Mouse (Mus musculus) G1E (cell line): ENCODE results near the gene 1700029P11Rik.

Experiments
- CTCF ChIP-seq: IDR thresholded peaks from 2 replicates; pipeline ENCODE4 v1.5.1; 2012; ENCODE audit warnings: low read depth, low read length, inconsistent platforms, mixed read lengths
- GATA1 ChIP-seq: IDR thresholded peaks from 2 replicates; pipeline ENCODE4 v1.6.1; 2012; ENCODE audit warnings: borderline replicate concordance, low read length, inconsistent platforms, mixed read lengths
- GATA2 ChIP-seq: IDR thresholded peaks from 2 replicates; pipeline ENCODE4 v1.6.1; 2012; ENCODE audit warnings: low read depth, low read length, inconsistent platforms, borderline replicate concordance
- POLR2AphosphoS5 ChIP-seq: IDR thresholded peaks from 2 replicates; pipeline ENCODE4 v1.6.1; 2012; ENCODE audit warnings: low read depth, low read length, inconsistent platforms; ENCODE audit not compliant: insufficient replicate concordance
- TAL1 ChIP-seq: conservative IDR thresholded peaks from 2 replicates; pipeline ENCODE4 v1.6.1; 2012; ENCODE audit warnings: low read depth, low read length, inconsistent platforms, mixed read lengths

DNA sequence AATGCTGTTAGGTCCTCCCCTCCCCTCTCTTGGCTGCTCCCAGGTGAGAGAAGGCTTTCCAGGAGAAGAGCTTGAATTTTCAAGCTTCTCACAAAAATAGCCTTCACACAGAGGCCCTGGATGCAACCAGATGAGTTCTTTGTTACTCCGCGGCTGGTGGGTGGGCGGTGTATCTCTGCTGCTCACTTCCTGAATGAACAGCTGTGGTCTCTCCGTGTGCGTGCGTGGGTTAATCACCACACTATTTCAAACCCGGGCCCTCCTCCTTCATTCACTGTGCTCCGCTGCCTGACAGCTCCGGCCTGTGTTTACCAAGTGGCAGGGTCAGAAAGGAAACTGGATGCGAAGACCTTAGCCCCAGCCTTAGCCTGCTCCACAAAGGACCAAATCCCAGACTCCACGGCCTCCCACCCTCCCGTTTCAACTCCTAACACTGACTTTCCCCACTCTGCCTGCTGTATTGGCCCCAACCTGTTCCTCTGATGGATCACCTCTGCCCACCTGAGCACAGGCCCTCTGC, 47.3 kb upstream of the 1700029P11Rik start:
- TF ChIP-seq GATA1 (no peak), CTCF (no peak), TAL1 (no peak), POLR2AphosphoS5 (no peak), GATA2 (no peak)
